Mouse (Mus musculus) gastrocnemius, adult 18-20 months (tissue): Measurements from ENCODE around the gene Slc8a3. TPM values are rescaled to one million over a fixed set of nuclear protein-coding genes. Genes with fewer than 3 reads are reported as not detected.
"Not testable (repeated sequence)": the region's sequence is repeated elsewhere in the genome, so short reads cannot be mapped to it uniquely, and the experiment has no call there.

Experiments
- DNase-seq: peaks from one replicate; pipeline ENCODE4 v3.0.0; 2021; ENCODE audit warnings: low spot score
- long read RNA-seq, 2 experiments: library from polyadenylated mRNA; stranded (forward); transcript quantifications; one replicate each; pipeline ENCODE4 v2.0.0; 2021
- total RNA-seq, 2 experiments: library from RNA; stranded (reverse); gene quantifications; 2 replicates each; pipeline ENCODE4 v1.2.3; 2021

The Slc8a3 gene
- total RNA-seq: 10 to 100 TPM; 41.3 to 52.3 TPM
- long read RNA-seq, experiment 1, partial matches to known transcripts: 12 of 41 reads
- long read RNA-seq, experiment 1, other reads (novel, unspliced or antisense): 29 of 41 reads
- long read RNA-seq, experiment 2, partial matches to known transcripts: 8 of 28 reads
- long read RNA-seq, experiment 2, other reads (novel, unspliced or antisense): 20 of 28 reads

DNA sequence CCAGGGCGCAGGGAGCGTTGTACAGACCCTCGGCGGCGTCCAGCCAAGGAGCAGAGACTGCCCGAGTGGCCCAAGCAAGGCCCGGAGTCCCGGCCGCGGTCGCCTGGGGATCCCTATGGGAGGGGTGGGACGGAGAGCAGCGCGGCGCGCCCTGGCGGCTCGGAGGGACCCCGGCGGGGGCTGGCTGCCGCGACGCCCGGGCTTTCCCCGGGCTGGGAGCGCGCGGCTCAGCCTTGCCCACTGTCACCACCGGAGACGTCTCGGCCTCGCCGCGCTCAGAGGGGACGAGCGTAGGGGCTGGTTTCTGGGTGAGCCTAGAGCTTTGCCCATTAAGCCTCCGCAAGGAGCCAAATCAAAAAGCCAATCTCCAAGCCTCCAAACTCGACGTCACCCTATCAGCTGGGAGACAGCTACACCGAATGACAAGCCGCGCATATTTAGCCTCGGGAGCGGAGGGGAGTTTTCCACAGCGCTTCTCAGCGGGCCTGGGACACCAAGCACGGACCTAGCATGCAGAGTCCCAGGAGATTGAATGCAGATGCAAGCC is at the start of gene Slc8a3:
Gene Slc8a3, minus strand, starts transcription at position 306 of the 547 bp plus-strand sequence.
- DNase-seq: peak; percentile 69

GRCm38 (mm10) chr12:81379364-81379763 is 46.4 kb upstream of the Slc8a3 start, which contains the start of gene Gm4787:
Gene Gm4787 (minus strand): TSS chr12:81379464.
- not testable (repeated sequence) for DNase-seq

GRCm38 (mm10) chr12:81333841-81334240 is 861 bp upstream of the Slc8a3 start:
- no peak for DNase-seq

DNA sequence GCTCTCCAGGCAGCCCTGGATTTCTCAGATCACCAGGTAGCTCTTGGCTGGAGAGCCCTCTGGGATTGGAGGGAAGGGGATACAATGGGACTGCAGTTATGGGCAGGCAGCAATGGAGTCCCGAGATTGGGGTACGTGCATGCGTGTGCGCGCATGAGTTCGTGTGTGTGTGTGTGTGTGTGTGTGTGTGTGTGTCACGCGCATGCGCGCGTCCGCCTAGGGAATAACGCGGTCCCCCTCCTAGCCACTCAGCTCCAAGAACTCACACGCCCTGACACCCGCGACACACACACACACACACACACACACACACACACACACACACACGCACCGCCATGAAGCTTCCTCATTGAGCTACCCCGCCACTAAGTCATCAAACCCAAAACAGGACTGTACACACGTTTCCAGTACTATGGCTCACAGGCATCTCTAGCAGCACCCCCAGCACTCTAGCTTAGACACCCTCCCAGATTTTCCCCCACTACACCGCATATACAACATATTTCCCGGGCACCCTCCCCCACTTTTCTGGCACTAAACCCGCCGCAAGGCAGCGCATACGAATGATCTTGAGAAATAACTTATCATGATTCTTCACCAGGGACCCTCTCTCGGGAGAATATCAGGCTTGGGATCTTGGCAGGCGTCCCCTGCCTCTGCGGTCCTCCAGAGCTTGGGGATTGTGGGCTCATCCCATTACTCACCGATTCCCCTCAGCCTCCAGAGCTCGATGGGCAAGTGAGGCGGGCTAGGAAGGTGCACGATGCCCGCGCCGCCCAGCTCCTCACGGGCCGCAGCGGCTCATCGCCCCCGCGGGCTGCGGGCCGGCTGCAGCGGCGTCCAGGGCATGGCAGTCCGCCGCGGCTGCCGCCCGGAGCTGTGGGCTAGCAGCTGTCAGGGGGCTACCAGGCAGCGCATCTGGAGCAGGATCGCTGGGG is 774 bp downstream of the Slc8a3 start:
- peak; percentile 30 for DNase-seq

DNA sequence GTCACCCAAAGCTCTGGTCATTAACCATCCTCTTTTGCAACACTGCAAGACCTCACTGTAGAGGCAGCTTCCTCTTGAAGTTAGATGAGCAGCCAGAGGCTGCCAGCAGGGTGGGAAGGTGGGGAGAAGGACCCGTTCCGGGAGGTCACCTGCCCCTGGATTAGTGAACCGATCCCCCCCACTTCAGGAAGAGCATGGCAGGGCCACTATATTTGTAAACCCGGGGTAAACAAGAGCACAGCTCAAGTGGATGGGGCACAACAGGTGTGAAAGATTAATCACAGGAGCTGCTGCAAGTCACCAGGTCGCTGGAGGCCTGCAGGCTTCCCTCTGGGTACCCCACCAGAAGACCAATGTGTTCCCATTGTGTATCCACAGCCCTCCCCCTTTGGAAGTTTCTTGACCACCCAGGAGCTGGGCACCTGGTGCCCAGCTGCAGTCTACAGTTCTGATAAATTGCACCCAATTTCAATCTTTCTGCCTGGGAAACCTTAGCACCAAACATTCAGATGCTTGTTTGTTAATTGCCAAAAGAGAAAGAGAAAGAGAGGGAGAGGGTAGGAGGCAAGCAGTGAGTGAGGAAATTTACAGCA is 1.8 kb downstream of the Slc8a3 start:
- peak; percentile 26 for DNase-seq

DNA sequence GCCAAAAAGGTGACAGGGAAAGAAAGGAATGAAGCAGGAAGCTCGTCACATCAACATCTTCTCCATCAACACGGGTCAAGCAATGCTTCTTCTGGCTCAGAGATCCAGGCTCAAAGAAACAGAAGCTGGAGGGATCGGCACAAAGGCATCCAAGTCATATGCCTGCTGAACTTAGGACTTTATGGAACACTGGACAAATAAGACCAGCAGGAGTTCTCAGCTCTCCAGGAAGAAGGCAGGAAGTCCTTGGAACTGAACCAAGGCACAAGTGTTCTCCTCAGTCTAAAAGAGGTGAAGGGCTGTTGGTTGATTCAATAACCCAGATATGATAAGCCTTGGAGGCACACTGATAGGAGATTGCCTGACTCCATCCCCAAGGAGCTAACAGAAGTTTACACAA is 8.0 kb downstream of the Slc8a3 start:
- DNase-seq: no peak

DNA sequence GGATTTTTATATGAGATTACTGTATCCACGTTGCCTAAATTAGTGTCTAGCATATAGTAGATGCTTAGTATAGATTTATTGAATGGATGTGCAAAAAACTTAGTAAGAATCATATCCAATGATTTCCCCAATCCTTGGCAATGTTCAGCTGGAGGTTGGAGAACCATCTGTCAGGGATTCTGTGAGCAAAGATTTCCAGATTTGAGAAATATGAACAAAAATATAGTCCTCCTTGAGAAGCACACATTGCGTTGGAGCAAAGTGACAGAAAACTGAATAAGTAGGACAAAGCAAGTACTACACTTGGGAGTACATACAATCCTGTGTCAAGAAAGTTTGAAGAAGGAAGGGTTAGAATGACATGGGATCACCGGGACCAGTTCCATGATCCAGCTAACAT is 8.9 kb downstream of the Slc8a3 start:
- no peak for DNase-seq

- no peak for DNase-seq
Measured at GRCm38 (mm10) chr12:81321021-81321420, 12.0 kb downstream of the Slc8a3 start.

- no peak for DNase-seq
Measured at GRCm38 (mm10) chr12:81317811-81318210, 15.2 kb downstream of the Slc8a3 start.

DNA sequence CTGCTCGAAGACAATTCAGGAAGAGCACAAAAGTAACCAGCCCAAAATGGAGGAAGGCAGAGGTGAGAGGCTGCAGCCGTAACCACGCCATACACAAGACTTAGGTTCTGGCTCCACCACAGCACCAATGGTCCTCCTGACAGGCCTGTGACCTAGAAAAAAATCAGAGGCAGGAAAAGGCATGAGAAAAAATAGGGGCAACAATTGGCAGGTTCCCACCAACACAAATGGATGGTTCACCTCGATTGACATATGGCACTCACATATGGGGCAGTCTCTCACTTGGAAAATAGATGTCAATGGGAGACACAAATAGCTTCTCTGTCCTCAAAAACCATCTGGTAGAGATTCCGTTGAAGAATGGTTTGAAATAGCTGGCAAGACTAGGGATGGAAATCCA is 17.0 kb downstream of the Slc8a3 start:
- DNase-seq: no peak

GRCm38 (mm10) chr12:81303626-81304025 is 29.4 kb downstream of the Slc8a3 start:
- DNase-seq: no peak

GRCm38 (mm10) chr12:81294613-81295012 is 38.4 kb downstream of the Slc8a3 start:
- no peak for DNase-seq

GRCm38 (mm10) chr12:81278031-81278430 is 54.9 kb downstream of the Slc8a3 start:
- DNase-seq: no peak

GRCm38 (mm10) chr12:81274616-81275015 is 58.4 kb downstream of the Slc8a3 start:
- no peak for DNase-seq

DNA sequence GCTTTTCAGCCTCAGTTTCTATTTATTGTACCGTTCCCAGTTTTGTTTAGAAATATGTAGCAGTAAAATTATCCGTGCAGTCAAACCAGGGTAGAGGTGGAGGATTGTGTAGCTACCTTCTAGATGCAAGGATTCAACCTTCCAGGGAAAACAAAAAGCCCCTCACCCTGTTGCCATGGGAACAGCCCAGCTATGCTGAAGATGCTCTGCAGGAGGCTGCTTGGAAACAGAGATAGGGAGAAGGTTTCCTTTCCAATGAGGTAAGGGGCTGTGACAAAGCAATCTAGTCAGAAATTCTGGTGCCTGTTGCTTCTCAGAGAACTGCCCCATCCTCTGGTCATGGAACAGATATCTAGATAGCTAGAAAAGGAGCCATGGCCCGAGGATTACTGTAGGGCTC is 59.6 kb downstream of the Slc8a3 start:
- no peak for DNase-seq

- DNase-seq: no peak
Measured at GRCm38 (mm10) chr12:81269246-81269645, 63.7 kb downstream of the Slc8a3 start.

DNA sequence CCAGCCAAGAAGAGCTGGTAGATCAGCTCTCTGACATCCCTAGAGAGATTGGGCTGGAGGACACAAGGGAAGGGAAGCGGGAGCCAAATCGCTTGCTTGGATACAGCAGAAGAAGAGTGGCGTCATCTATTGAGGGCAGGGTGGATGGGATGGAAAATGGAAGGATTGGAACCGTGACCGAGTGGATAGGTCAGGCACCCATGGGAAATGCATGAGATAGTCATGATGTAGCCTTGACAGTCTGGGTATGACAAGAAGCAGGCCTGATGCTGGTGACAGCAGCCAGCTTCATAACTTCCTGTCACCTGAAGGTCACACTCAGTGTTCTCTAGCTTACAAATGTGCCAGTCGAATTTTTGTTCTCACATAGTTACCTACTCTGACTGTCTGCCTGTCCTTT is 70.2 kb downstream of the Slc8a3 start:
- no peak for DNase-seq

- DNase-seq: no peak
Measured at GRCm38 (mm10) chr12:81258215-81258614, 74.8 kb downstream of the Slc8a3 start.

DNA sequence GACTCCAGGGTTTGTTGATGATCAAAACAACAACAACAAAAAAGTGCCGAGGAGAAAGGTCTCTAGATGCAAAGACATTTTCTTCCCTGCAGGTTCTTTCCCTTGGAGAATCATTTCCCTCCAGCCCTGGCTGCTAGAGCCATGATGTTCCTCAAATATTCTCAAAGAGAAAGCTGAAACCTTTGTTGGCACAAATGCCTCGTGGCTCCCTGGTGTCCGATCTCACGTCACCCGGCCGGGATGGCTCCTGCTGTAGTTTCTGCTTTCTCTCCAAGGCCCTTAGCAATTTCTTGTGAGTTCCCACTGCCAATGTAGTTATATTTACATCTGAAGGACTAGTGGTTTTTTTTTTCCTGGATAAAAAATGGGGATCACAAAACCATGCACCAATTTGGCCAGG is 87.6 kb downstream of the Slc8a3 start:
- DNase-seq: peak; percentile 73

GRCm38 (mm10) chr12:81244954-81245353 is 88.0 kb downstream of the Slc8a3 start:
- DNase-seq: peak; percentile 78

GRCm38 (mm10) chr12:81244492-81244891 is 88.5 kb downstream of the Slc8a3 start:
- DNase-seq: peak; percentile 88

GRCm38 (mm10) chr12:81241676-81242075 is 91.3 kb downstream of the Slc8a3 start:
- DNase-seq: no peak
